8 mouse cellular contexts compared by ENCODE assay signal in genomic region chr7:68748761-68749635, GRCm38 (mm10). TPM values are rescaled to one million over a fixed set of nuclear protein-coding genes. Genes with fewer than 3 reads are reported as not detected.
DNase-seq lines count a peak whose midpoint lies in the region; ATAC-seq lines count a peak whose summit lies in the region.

TSS of gene Arrdc4 (minus strand) at chr7:68749241.

- no peaks in the 10 kb centered on the region for H3K9me3 ChIP-seq in embryonic facial prominence, embryonic 13.5 days
- H3K9me3 ChIP-seq in midbrain, embryonic 11.5 days (ENCODE audit: control insufficient read depth, low read length): no peaks in the 10 kb centered on the region

- peak within 1 kb of the TSS; percentile 72 for H3K27ac ChIP-seq in embryonic facial prominence, embryonic 13.5 days
- H3K27ac ChIP-seq in midbrain, embryonic 11.5 days (ENCODE audit: low read depth, low read length): peak within 1 kb of the TSS; percentile 52

- H3K4me2 ChIP-seq in embryonic facial prominence, embryonic 13.5 days: peak within 1 kb of the TSS; percentile 91
- peak within 1 kb of the TSS; percentile 56 for H3K4me2 ChIP-seq in midbrain, embryonic 11.5 days

- peak within 1 kb of the TSS; percentile 94 for H3K9ac ChIP-seq in embryonic facial prominence, embryonic 13.5 days
- peak within 1 kb of the TSS; percentile 64 for H3K9ac ChIP-seq in midbrain, embryonic 11.5 days (ENCODE audit: low read length)

- peaks cover 21% of the 10 kb centered on the region for H3K4me1 ChIP-seq in embryonic facial prominence, embryonic 13.5 days
- H3K4me1 ChIP-seq in midbrain, embryonic 11.5 days (ENCODE audit: control insufficient read depth, insufficient read depth, low read length): peaks cover 16% of the 10 kb centered on the region

- ATAC-seq in embryonic facial prominence, embryonic 13.5 days (ENCODE audit: insufficient number of reproducible peaks, insufficient read depth, low FRiP score, low TSS enrichment, low read depth): peak; percentile 100
- ATAC-seq in midbrain, embryonic 11.5 days (ENCODE audit: low FRiP score): peak; percentile 100

- H3K27me3 ChIP-seq in embryonic facial prominence, embryonic 13.5 days: no peaks in the 10 kb centered on the region
- H3K27me3 ChIP-seq in midbrain, embryonic 11.5 days (ENCODE audit: control insufficient read depth, insufficient read depth, low read length): no peaks in the 10 kb centered on the region

- WGBS in embryonic facial prominence, embryonic 13.5 days: under 1% methylated on average over 54 of the region's 54 CpGs
- under 1% methylated on average over 54 of the region's 54 CpGs for WGBS in midbrain, embryonic 11.5 days

- H3K4me3 ChIP-seq in embryonic facial prominence, embryonic 13.5 days: peak within 1 kb of the TSS; percentile 87
- H3K4me3 ChIP-seq in midbrain, embryonic 11.5 days (ENCODE audit: low read depth, low read length): peak within 1 kb of the TSS; percentile 58

- H3K36me3 ChIP-seq in embryonic facial prominence, embryonic 13.5 days: peaks cover 15% of the 10 kb centered on the region
- no peaks in the 10 kb centered on the region for H3K36me3 ChIP-seq in midbrain, embryonic 11.5 days (ENCODE audit: control insufficient read depth, insufficient read depth, low read length)

- intact Hi-C loops in left cerebral cortex, postnatal 4 days (cut with DNase I): loop anchor here (10.0 kb wide), 1 partner anchor 76 kb away; no protein-coding TSS in a partner anchor

- peak; percentile 96 to 97 for DNase-seq in adrenal gland, postnatal 4 days (ENCODE audit: low spot score in 2 of 2)
- DNase-seq in heart, adult 11 months: peak; percentile 100
- peak; percentile 100 for DNase-seq in kidney, adult 11 months
- peak; percentile 97 for DNase-seq in left cerebral cortex, postnatal 4 days
- peak; percentile 99 for DNase-seq in midbrain, embryonic 11.5 days (ENCODE audit: low spot score, missing footprints)
- peak; percentile 99 for DNase-seq in skeletal muscle tissue, adult 2 months (ENCODE audit: low read depth, low spot score)
- DNase-seq in MN1 (ENCODE audit: low spot score): no peak

RNA-seq across cellular contexts. Expression of gene Arrdc4, which starts in this region (rescaled TPM):
- 10 to 100 TPM; 42.6 to 45.7 TPM for total RNA-seq in adrenal gland, postnatal 4 days (2021)
- 24.9 and 25.0 TPM in 2 replicates for polyA plus RNA-seq in embryonic facial prominence, embryonic 13.5 days (2015; fragmentation: Nextera tagmentation; extraction: Ambion mirVana)
- 10 to 100 TPM; 38.2 to 42.0 TPM for total RNA-seq in left cerebral cortex, postnatal 4 days (2021)
- polyA plus RNA-seq in midbrain, embryonic 11.5 days (2014; fragmentation: Nextera tagmentation; extraction: Ambion mirVana): 21.2 and 22.2 TPM in 2 replicates
